ENCODE assay signal across 9 mouse cellular contexts in the genomic region with DNA sequence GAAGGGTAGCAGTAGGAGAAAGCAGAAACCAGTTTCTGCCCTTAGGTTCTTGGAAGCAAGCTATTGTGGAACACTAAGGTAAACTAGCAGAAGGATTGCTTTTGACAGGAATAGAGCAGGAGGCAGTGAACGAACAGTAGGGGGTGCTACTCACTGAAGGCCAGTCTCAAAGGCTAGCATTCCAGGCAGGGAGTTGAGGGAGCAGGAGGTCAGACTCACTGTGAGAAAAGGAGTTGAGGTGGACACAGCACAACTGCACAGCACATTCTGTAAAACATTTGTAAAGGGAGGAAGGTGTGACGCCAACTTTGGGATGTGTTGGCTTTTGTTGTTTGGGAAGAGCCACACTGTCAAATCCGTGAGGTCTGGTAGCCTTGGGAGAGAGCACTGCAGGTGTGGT. TPM values are rescaled to one million over a fixed set of nuclear protein-coding genes. Genes with fewer than 3 reads are reported as not detected.
A peak's percentile ranks its signal among the peaks of the same experiment; 100 is the strongest.
DNase-seq lines count a peak whose midpoint lies in the region; ATAC-seq and TF ChIP-seq lines count a peak whose summit lies in the region.
"Had no signal": no experiment of that assay in that cellular context is flagged by ENCODE, and none has a peak within 500 bp of the region (broad histone marks: within the 10 kb centered on the region; RNA-seq: fewer than 3 reads in every experiment).

No protein-coding gene starts in this region.

- 0 out of 2 replicates have a peak overlapping the region, but pooled peaks have one; percentile 24 for H3K4me2 ChIP-seq in lung, embryonic 16.5 days (ENCODE audit: low read depth, low read length)

- DNase-seq in heart, adult 11 months: peak; percentile 97
- no peak for DNase-seq in heart, postnatal 25 days (ENCODE audit: low spot score)
- peak; percentile 44 for DNase-seq in CD4-positive helper T cell, adult 2 months (ENCODE audit: low read depth, low spot score)
- peak; percentile 24 for DNase-seq in c-Kit-negative CD71-positive TER-119-positive erythroid progenitor cells, embryonic 14.5 days (ENCODE audit: low read depth, low spot score)
- peak; percentile 35 to 41 for DNase-seq in gastrocnemius, adult 8-10 months (ENCODE audit: low spot score in 2 of 2)
- peak; percentile 87 for DNase-seq in kidney, adult 2 months
- peak; percentile 44 for DNase-seq in thymus, postnatal 4 days

- no peaks in the 10 kb centered on the region for H3K36me3 ChIP-seq in kidney, adult 2 months (ENCODE audit: control insufficient read depth, insufficient read depth, low read length)
- peaks cover 4% of the 10 kb centered on the region; the same call in 1 of the 2 replicates for H3K36me3 ChIP-seq in lung, embryonic 16.5 days (ENCODE audit: control insufficient read depth, insufficient read depth, low read length)

- intact Hi-C loops in heart, postnatal 25 days (cut with DNase I): loop anchor here (2.0 to 5.0 kb wide), 2 partner anchors 37 to 65 kb away; no protein-coding TSS in a partner anchor

- no peaks in the 10 kb centered on the region for H3K27me3 ChIP-seq in kidney, adult 2 months (replicated peaks; ENCODE audit: control insufficient read depth, insufficient read depth, low read length)
- no peaks in the 10 kb centered on the region for H3K27me3 ChIP-seq in lung, embryonic 16.5 days (ENCODE audit: control insufficient read depth, insufficient read depth, low read depth, low read length)
- H3K27me3 ChIP-seq: stomach, embryonic 15.5 days had no signal

- peak overlapping the region; percentile 1; the same call in 1 of the 2 replicates for H3K27ac ChIP-seq in kidney, adult 2 months (ENCODE audit: insufficient read depth, low read depth, low read length)
- 0 out of 2 replicates have a peak overlapping the region, but pooled peaks have one; percentile 21 for H3K27ac ChIP-seq in lung, embryonic 16.5 days (ENCODE audit: low read length)
- H3K27ac ChIP-seq: stomach, embryonic 15.5 days had no signal

- H3K4me1 ChIP-seq in kidney, adult 2 months (ENCODE audit: control insufficient read depth, insufficient read depth, low read length): peaks cover 8% of the 10 kb centered on the region; the same call in 1 of the 2 replicates
- H3K4me1 ChIP-seq in lung, embryonic 16.5 days (replicated peaks; ENCODE audit: control insufficient read depth, insufficient read depth, low read length): peaks cover 13% of the 10 kb centered on the region; the same call in 1 of the 2 replicates

- peak; percentile 98 for TF ChIP-seq CTCF in kidney, adult 2 months (conservative IDR thresholded peaks at IDR 0.05; ENCODE audit: insufficient read depth, insufficient read length, low read depth, low read length)

- ATAC-seq in lung, embryonic 16.5 days (ENCODE audit: low read depth): no peak

- WGBS in kidney, adult 2 months: 29% methylated on average over 3 of the region's 3 CpGs
- WGBS in lung, embryonic 16.5 days: 41% methylated on average over 3 of the region's 3 CpGs

- H3K9me3 ChIP-seq in lung, embryonic 16.5 days (ENCODE audit: control insufficient read depth, low read length): no peaks in the 10 kb centered on the region
- H3K9me3 ChIP-seq: stomach, embryonic 15.5 days had no signal

- no peak for TF ChIP-seq POLR2A in kidney, adult 2 months (IDR thresholded peaks at IDR 0.05; ENCODE audit: low read depth, low read length)

- H3K9ac ChIP-seq in lung, embryonic 16.5 days (ENCODE audit: low read length): peak overlapping the region; percentile 31
- H3K9ac ChIP-seq: stomach, embryonic 15.5 days had no signal

- H3K4me3 ChIP-seq in kidney, adult 2 months (ENCODE audit: insufficient read depth, low read depth, low read length): no peak overlapping the region
- no peak overlapping the region; the same call in 1 of the 2 replicates for H3K4me3 ChIP-seq in lung, embryonic 16.5 days (ENCODE audit: low read length)
- H3K4me3 ChIP-seq: stomach, embryonic 15.5 days had no signal

RNA-seq across cellular contexts. Expression of a gene that starts 3.0 kb away (rescaled TPM):
- total RNA-seq in heart, postnatal 25 days (2021): 100 to 1,000 TPM; 127 to 163 TPM
- 10 to 100 TPM; 37.1 to 69.7 (median 59.6) TPM for total RNA-seq in gastrocnemius, adult 8-10 months (2022)
- polyA plus RNA-seq in kidney, adult 2 months (2012; rRNA removed): 49.0 and 58.9 TPM in 2 replicates
- 93.3 and 96.3 TPM in 2 replicates for polyA plus RNA-seq in lung, embryonic 16.5 days (2015; fragmentation: Nextera tagmentation; extraction: Ambion mirVana)
